In the genomic region with DNA sequence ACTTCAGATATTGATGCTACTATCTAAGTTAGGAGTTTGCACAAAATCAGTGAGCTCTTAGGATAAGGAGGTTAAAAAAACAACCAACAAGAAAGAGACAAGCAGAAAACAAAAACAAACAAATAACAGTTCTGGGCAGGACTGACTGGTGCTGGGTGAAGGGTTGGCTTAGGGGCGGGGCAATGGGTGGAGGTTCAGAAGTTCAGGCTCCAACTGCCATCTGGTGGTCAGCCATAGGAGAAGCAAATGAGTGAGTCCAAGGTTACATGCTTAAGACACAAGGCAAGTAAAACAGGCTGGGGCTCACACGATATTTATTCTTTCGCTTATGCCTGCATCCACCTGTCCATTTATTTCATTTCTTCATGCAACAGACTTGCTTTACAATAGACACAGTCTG, we compare ENCODE assay signal across 9 mouse cellular contexts. TPM values are rescaled to one million over a fixed set of nuclear protein-coding genes. Genes with fewer than 3 reads are reported as not detected.
A peak's percentile ranks its signal among the peaks of the same experiment; 100 is the strongest.
DNase-seq lines count a peak whose midpoint lies in the region; ATAC-seq and TF ChIP-seq lines count a peak whose summit lies in the region.
"Had no signal": no experiment of that assay in that cellular context is flagged by ENCODE, and none has a peak within 500 bp of the region (broad histone marks: within the 10 kb centered on the region; RNA-seq: fewer than 3 reads in every experiment).

No protein-coding gene starts in this region.

- H3K9ac ChIP-seq in intestine, postnatal 0 days (ENCODE audit: low read depth, low read length) = no peak overlapping the region
- H3K9ac ChIP-seq in midbrain, embryonic 11.5 days (ENCODE audit: low read length) = no peak overlapping the region

- H3K4me3 ChIP-seq in intestine, postnatal 0 days (ENCODE audit: low read depth, low read length) = no peak overlapping the region
- H3K4me3 ChIP-seq in midbrain, embryonic 11.5 days (ENCODE audit: low read depth, low read length) = no peak overlapping the region

- peak; percentile 80 for TF ChIP-seq CTCF in intestine, postnatal 0 days (IDR thresholded peaks at IDR 0.05; ENCODE audit: low read depth)

- ATAC-seq in cerebellum, adult (ENCODE audit: insufficient number of reproducible peaks, low FRiP score, low TSS enrichment) = no peak
- no peak; the same call in 1 of the 2 replicates for ATAC-seq in intestine, postnatal 0 days
- ATAC-seq in midbrain, embryonic 11.5 days (ENCODE audit: low FRiP score) = peak; percentile 82

- no peaks in the 10 kb centered on the region for H3K4me1 ChIP-seq in intestine, postnatal 0 days (replicated peaks; ENCODE audit: control insufficient read depth, insufficient read depth, low read length)
- no peaks in the 10 kb centered on the region for H3K4me1 ChIP-seq in midbrain, embryonic 11.5 days (ENCODE audit: control insufficient read depth, insufficient read depth, low read length)

- no peaks in the 10 kb centered on the region for H3K36me3 ChIP-seq in intestine, postnatal 0 days (ENCODE audit: control insufficient read depth, insufficient read depth)
- H3K36me3 ChIP-seq in midbrain, embryonic 11.5 days (ENCODE audit: control insufficient read depth, insufficient read depth, low read length) = no peaks in the 10 kb centered on the region

- H3K9me3 ChIP-seq in intestine, postnatal 0 days (ENCODE audit: control insufficient read depth) = no peaks in the 10 kb centered on the region
- H3K9me3 ChIP-seq in midbrain, embryonic 11.5 days (ENCODE audit: control insufficient read depth, low read length) = no peaks in the 10 kb centered on the region

- H3K4me2 ChIP-seq in intestine, postnatal 0 days (replicated peaks; ENCODE audit: low read depth) = no peak overlapping the region
- no peak overlapping the region for H3K4me2 ChIP-seq in midbrain, embryonic 11.5 days

- no peak overlapping the region for H3K27ac ChIP-seq in intestine, postnatal 0 days (ENCODE audit: low read depth, low read length)
- H3K27ac ChIP-seq in midbrain, embryonic 11.5 days (ENCODE audit: low read depth, low read length) = no peak overlapping the region
- H3K27ac ChIP-seq: macrophage had no signal

- no peaks in the 10 kb centered on the region for H3K27me3 ChIP-seq in intestine, postnatal 0 days (replicated peaks; ENCODE audit: control insufficient read depth, insufficient read depth, low read length)
- no peaks in the 10 kb centered on the region for H3K27me3 ChIP-seq in midbrain, embryonic 11.5 days (ENCODE audit: control insufficient read depth, insufficient read depth, low read length)

- 34% methylated on average over 3 of the region's 3 CpGs for WGBS in intestine, postnatal 0 days
- WGBS in midbrain, embryonic 11.5 days = 44% methylated on average over 3 of the region's 3 CpGs

- DNase-seq in cerebellum, adult 11 months = peak; percentile 37
- peak; percentile 22 to 43 for DNase-seq in cerebellum, postnatal 4 days (ENCODE audit: low spot score in 2 of 2)
- DNase-seq in gastrocnemius, postnatal 10 days = peak; percentile 51
- peak; percentile 30 to 50 for DNase-seq in left cerebral cortex, postnatal 14 days (ENCODE audit: low spot score in 2 of 2)
- peak; percentile 85 for DNase-seq in midbrain, embryonic 11.5 days (ENCODE audit: low spot score, missing footprints)
- DNase-seq in right cerebral cortex, postnatal 36 days (ENCODE audit: low spot score in 2 of 2) = peak; percentile 20 to 22

- intact Hi-C loops in left cerebral cortex, postnatal 14 days (cut with DNase I) = loop anchor here (5.0 kb wide), 2 partner anchors 673 to 1353 kb away; no protein-coding TSS in a partner anchor

RNA-seq across cellular contexts. Expression of a gene that starts 13.8 kb away (rescaled TPM):
- total RNA-seq in gastrocnemius, postnatal 10 days (2021) = 10 to 100 TPM; 37.3 to 38.1 TPM
- polyA plus RNA-seq in intestine, postnatal 0 days (2015; fragmentation: Nextera tagmentation; extraction: Ambion mirVana) = 30.6 and 31.1 TPM in 2 replicates
- total RNA-seq in left cerebral cortex, postnatal 14 days (2021) = 10 to 100 TPM; 32.6 to 35.0 TPM
- 43.1 and 43.7 TPM in 2 replicates for polyA plus RNA-seq in midbrain, embryonic 11.5 days (2014; fragmentation: Nextera tagmentation; extraction: Ambion mirVana)

RNA-seq across cellular contexts. Expression of a gene that starts 37.8 kb away (rescaled TPM):
- total RNA-seq in gastrocnemius, postnatal 10 days (2021) = under 1 TPM in 1 of 2 experiments, not detected in 1; 0.20 TPM
- polyA plus RNA-seq in intestine, postnatal 0 days (2015; fragmentation: Nextera tagmentation; extraction: Ambion mirVana) = 0.12 and 0.13 TPM in 2 replicates
- total RNA-seq in left cerebral cortex, postnatal 14 days (2021) = not detected
- polyA plus RNA-seq in midbrain, embryonic 11.5 days (2014; fragmentation: Nextera tagmentation; extraction: Ambion mirVana) = 0.39 and 0.40 TPM in 2 replicates
- polyA plus RNA-seq: macrophage had no signal

RNA-seq across cellular contexts. Expression of a gene that starts 44.3 kb away (rescaled TPM):
- under 1 TPM; 0.07 to 0.12 TPM for total RNA-seq in gastrocnemius, postnatal 10 days (2021)
- polyA plus RNA-seq in intestine, postnatal 0 days (2015; fragmentation: Nextera tagmentation; extraction: Ambion mirVana) = not detected in 2 replicates
- total RNA-seq in left cerebral cortex, postnatal 14 days (2021) = under 1 TPM; 0.08 to 0.18 TPM
- not detected in 2 replicates for polyA plus RNA-seq in midbrain, embryonic 11.5 days (2014; fragmentation: Nextera tagmentation; extraction: Ambion mirVana)
- polyA plus RNA-seq: macrophage had no signal

RNA-seq across cellular contexts. Expression of a gene that starts 51.5 kb away (rescaled TPM):
- total RNA-seq in gastrocnemius, postnatal 10 days (2021) = not detected
- polyA plus RNA-seq in intestine, postnatal 0 days (2015; fragmentation: Nextera tagmentation; extraction: Ambion mirVana) = not detected in 2 replicates
- total RNA-seq in left cerebral cortex, postnatal 14 days (2021) = not detected
- not detected in 2 replicates for polyA plus RNA-seq in midbrain, embryonic 11.5 days (2014; fragmentation: Nextera tagmentation; extraction: Ambion mirVana)
- polyA plus RNA-seq: macrophage had no signal

Comparison
In these comparisons a context has a peak if more than half of its experiments do, and no peak if none do; other contexts are left out.
1. DNase-seq: peak in every context shown above with its lines; median percentile 85 in midbrain, embryonic 11.5 days; 51 in gastrocnemius, postnatal 10 days; 40 in left cerebral cortex, postnatal 14 days; 37 in cerebellum, adult 11 months; 32 in cerebellum, postnatal 4 days; 21 in right cerebral cortex, postnatal 36 days.